7 mouse cellular contexts compared by ENCODE assay signal in genomic region chr14:22283722-22284121, GRCm38 (mm10).
DNase-seq lines count a peak whose midpoint lies in the region; ATAC-seq and TF ChIP-seq lines count a peak whose summit lies in the region.

No protein-coding gene starts in this region.

- no peaks in the 10 kb centered on the region for H3K27me3 ChIP-seq in intestine, embryonic 14.5 days (replicated peaks; ENCODE audit: control insufficient read depth, insufficient read depth, low read length)
- H3K27me3 ChIP-seq in intestine, embryonic 15.5 days (replicated peaks): no peaks in the 10 kb centered on the region
- H3K27me3 ChIP-seq in MEL (ENCODE audit: control insufficient read depth in 1 of 2, insufficient read depth in 2 of 2, low read length in 2 of 2): no peaks in the 10 kb centered on the region
- H3K27me3 ChIP-seq in liver, embryonic 13.5 days: no peaks in the 10 kb centered on the region

- H3K4me3 ChIP-seq in intestine, embryonic 14.5 days (ENCODE audit: low read depth, low read length): no peak overlapping the region
- H3K4me3 ChIP-seq in intestine, embryonic 15.5 days (replicated peaks): no peak overlapping the region
- no peak overlapping the region for H3K4me3 ChIP-seq in MEL (ENCODE audit: control insufficient read depth in 1 of 2, insufficient read depth in 1 of 2, low read depth in 2 of 2, low read length in 2 of 2)
- no peak overlapping the region for H3K4me3 ChIP-seq in liver, embryonic 13.5 days (replicated peaks)

- no peak for ATAC-seq in intestine, embryonic 14.5 days (replicated peaks; ENCODE audit: low FRiP score, low TSS enrichment, low read depth)
- ATAC-seq in intestine, embryonic 15.5 days: no peak
- no peak for ATAC-seq in liver, embryonic 13.5 days (ENCODE audit: low read depth)

- no peak for TF ChIP-seq POLR2A in MEL (IDR thresholded peaks at IDR 0.05; ENCODE audit: control insufficient read depth in 1 of 2, insufficient read depth in 1 of 2, low read depth in 1 of 2, low read length in 2 of 2, poor library complexity in 1 of 2)

- peaks cover 7% of the 10 kb centered on the region; the same call in 1 of the 2 replicates for H3K4me1 ChIP-seq in intestine, embryonic 14.5 days (replicated peaks; ENCODE audit: control insufficient read depth, insufficient read depth, low read length)
- H3K4me1 ChIP-seq in intestine, embryonic 15.5 days (replicated peaks): no peaks in the 10 kb centered on the region
- peaks cover 0 to 2% of the 10 kb centered on the region in 2 experiments; a peak in 1 of 4 replicates for H3K4me1 ChIP-seq in MEL (ENCODE audit: control insufficient read depth in 1 of 2, insufficient read depth in 2 of 2, low read length in 2 of 2)
- no peaks in the 10 kb centered on the region for H3K4me1 ChIP-seq in liver, embryonic 13.5 days (replicated peaks)

- no peak overlapping the region for H3K27ac ChIP-seq in intestine, embryonic 14.5 days (ENCODE audit: low read depth)
- no peak overlapping the region for H3K27ac ChIP-seq in intestine, embryonic 15.5 days
- no peak overlapping the region for H3K27ac ChIP-seq in MEL (ENCODE audit: control insufficient read depth, low read depth, low read length)
- no peak overlapping the region for H3K27ac ChIP-seq in liver, embryonic 13.5 days

- H3K9me3 ChIP-seq in intestine, embryonic 14.5 days (ENCODE audit: control insufficient read depth, low read length): no peaks in the 10 kb centered on the region
- no peaks in the 10 kb centered on the region for H3K9me3 ChIP-seq in intestine, embryonic 15.5 days
- H3K9me3 ChIP-seq in MEL (replicated peaks; ENCODE audit: insufficient read depth, low read length): no peaks in the 10 kb centered on the region
- H3K9me3 ChIP-seq in liver, embryonic 13.5 days (replicated peaks): no peaks in the 10 kb centered on the region

- 94% methylated on average over 2 of the region's 2 CpGs for WGBS in intestine, embryonic 14.5 days
- WGBS in intestine, embryonic 15.5 days: 87% methylated on average over 2 of the region's 2 CpGs
- 73% methylated on average over 2 of the region's 2 CpGs for WGBS in liver, embryonic 13.5 days (ENCODE audit: insufficient replicate concordance)

- H3K9ac ChIP-seq in intestine, embryonic 14.5 days (ENCODE audit: low read length): no peak overlapping the region
- no peak overlapping the region for H3K9ac ChIP-seq in intestine, embryonic 15.5 days
- H3K9ac ChIP-seq in MEL (ENCODE audit: control insufficient read depth, low read depth, low read length, poor library complexity, severe bottlenecking): no peak overlapping the region
- no peak overlapping the region for H3K9ac ChIP-seq in liver, embryonic 13.5 days

- peak; percentile 25 for TF ChIP-seq RAD21 in MEL (IDR thresholded peaks at IDR 0.05; ENCODE audit: low read depth, low read length)

- peak; percentile 46 to 67 (median 55) for TF ChIP-seq CTCF in MEL (IDR thresholded peaks at IDR 0.05 in 2 of 3, conservative IDR thresholded peaks at IDR 0.05 in 1 of 3; ENCODE audit: control insufficient read depth in 1 of 3, insufficient read depth in 1 of 3, low read depth in 2 of 3, low read length in 3 of 3, poor library complexity in 1 of 3, severe bottlenecking in 1 of 3)

- no peaks in the 10 kb centered on the region for H3K79me2 ChIP-seq in MEL (ENCODE audit: control insufficient read depth, insufficient read depth, low read length, poor library complexity)

- H3K36me3 ChIP-seq in intestine, embryonic 14.5 days (ENCODE audit: control insufficient read depth, insufficient read depth, low read length): no peaks in the 10 kb centered on the region
- H3K36me3 ChIP-seq in intestine, embryonic 15.5 days: no peaks in the 10 kb centered on the region
- peaks cover 4 to 8% of the 10 kb centered on the region in 2 experiments; a peak in 3 of 4 replicates for H3K36me3 ChIP-seq in MEL (ENCODE audit: control insufficient read depth in 1 of 2, insufficient read depth in 2 of 2, low read length in 2 of 2)
- H3K36me3 ChIP-seq in liver, embryonic 13.5 days: no peaks in the 10 kb centered on the region

- peak; percentile 50 for DNase-seq in intestine, embryonic 14.5 days (ENCODE audit: low spot score)
- DNase-seq in 416B (ENCODE audit: low read depth) (peak; percentile 54), MEL (ENCODE audit: low read depth, low spot score) (peak; percentile 56), adipocyte (ENCODE audit: low spot score) (no peak)
- peak; percentile 2 for DNase-seq in liver, embryonic 13.5 days
- no peak for DNase-seq in layer of hippocampus, adult 8-10 months (ENCODE audit: low spot score in 2 of 2)

- H3K4me2 ChIP-seq in intestine, embryonic 14.5 days (ENCODE audit: low read length): no peak overlapping the region
- H3K4me2 ChIP-seq in intestine, embryonic 15.5 days (replicated peaks): no peak overlapping the region
- H3K4me2 ChIP-seq in liver, embryonic 13.5 days: no peak overlapping the region

- TF ChIP-seq EP300 in MEL (IDR thresholded peaks at IDR 0.05; ENCODE audit: low read depth in 1 of 2, low read length in 2 of 2): no peak

TF ChIP-seq in MEL, 35 proteins besides CTCF, POLR2A, EP300 and RAD21:
- TF ChIP-seq SMC3 (IDR thresholded peaks at IDR 0.05; ENCODE audit: low read depth, low read length) (peak; percentile 58), POLR2AphosphoS2 (IDR thresholded peaks at IDR 0.05; ENCODE audit: low read length) (no peak; the same call in 1 of the 2 replicates), GATA1 (IDR thresholded peaks at IDR 0.05; ENCODE audit: low read depth, low read length) (no peak), TAL1 (IDR thresholded peaks at IDR 0.05; ENCODE audit: low read length) (no peak), NELFE (IDR thresholded peaks at IDR 0.05; ENCODE audit: low read depth, low read length) (no peak)

Comparison
In these comparisons a context has a peak if more than half of its experiments do, and no peak if none do; other contexts are left out.
1. DNase-seq: peak in intestine, embryonic 14.5 days (single experiment), 416B (single experiment), MEL (single experiment) and liver, embryonic 13.5 days (single experiment); none in layer of hippocampus, adult 8-10 months (0 of 2) and adipocyte (single experiment).